Mouse (Mus musculus) CD8-positive naive resting alpha-beta T cell, adult 2 months (primary cell): ENCODE results near the gene Fnbp1.

ENCODE experiments used
- DNase-seq, 2 experiments: peaks; one replicate each; pipeline ENCODE4 v3.0.0; 2022; ENCODE audit warnings: low read depth in 2 of 2, low spot score in 2 of 2

Fnbp1 gene

GRCm38 (mm10) chr2:30985111-30986020 is 156.4 kb downstream of the Fnbp1 start:
- peak in 1 of 2 experiments; percentile 16 for DNase-seq

DNA sequence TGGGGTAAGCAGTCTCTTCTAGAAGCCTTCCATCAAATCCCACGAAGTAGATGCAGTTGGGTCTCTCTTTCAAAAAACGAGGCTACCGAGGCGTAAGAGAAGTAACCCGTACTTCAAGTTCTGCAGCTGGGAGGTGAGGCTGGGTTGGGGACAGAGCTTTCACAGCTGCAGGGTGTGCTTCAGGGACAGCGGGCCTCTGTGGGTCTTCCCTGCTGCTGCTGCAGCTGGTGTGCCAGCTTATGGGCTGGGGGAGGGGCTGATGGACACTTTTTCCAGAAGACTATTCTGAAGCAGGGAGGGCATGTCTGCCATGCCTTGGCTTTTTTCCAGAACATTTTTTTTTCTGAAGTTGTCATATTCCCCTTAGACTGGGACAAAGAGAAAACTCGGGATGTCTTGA is 158.8 kb downstream of the Fnbp1 start:
- DNase-seq: no peak

DNA sequence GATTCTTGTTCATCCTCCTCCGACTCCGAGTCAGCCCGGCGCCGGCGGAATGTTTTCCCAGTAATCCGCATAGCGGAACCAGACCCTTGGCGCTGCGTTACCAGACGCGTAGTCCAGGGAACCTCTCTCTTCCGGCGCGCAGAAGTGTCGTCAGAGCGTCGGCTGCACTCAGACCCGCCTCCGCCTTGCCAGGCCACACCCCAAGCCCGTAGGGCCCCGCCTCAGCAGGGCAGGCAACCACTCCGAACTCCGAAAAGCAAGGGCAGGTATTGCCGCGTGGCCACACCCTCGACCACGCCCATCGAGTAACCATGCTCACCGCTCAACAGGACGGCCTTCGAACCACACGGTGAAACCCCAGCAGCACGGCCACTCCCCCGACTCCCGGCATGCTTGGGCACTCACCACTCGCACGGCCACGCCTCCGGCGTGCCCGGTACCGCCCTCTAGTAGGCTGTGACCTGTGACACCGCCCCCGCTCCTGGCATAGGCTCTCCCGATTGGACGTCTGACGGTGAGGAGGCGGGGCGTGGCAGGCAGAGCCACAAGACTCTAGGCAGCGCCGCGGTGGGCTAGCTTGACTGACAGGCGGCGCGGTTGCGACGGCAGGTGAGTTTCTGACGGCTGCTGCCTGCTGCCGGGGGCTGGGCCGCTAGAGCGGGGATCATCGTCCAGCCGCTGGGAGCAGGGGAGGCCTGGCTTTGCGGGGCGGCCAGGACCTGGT is 159.9 kb downstream of the Fnbp1 start, which contains the start of the genes BC005624 and Usp20:
Gene BC005624, minus strand, starts transcription at position 412 of the 724 bp plus-strand sequence.
Gene Usp20, plus strand, starts transcription at position 490 of the 724 bp plus-strand sequence.
- peak; percentile 99 to 100 for DNase-seq
